Mouse (Mus musculus): ENCODE data around the gene Gys1.
"Not testable (repeated sequence)": the region's sequence is repeated elsewhere in the genome, so short reads cannot be mapped to it uniquely, and the experiment has no call there.

Gys1 gene

GRCm38 (mm10) chr7:45480310-45480709, 45.7 kb downstream of the Gys1 start:
- not testable (repeated sequence) for ATAC-seq (ENCODE audit: low TSS enrichment)

GRCm38 (mm10) chr7:45481374-45481927, 46.8 kb downstream of the Gys1 start, which contains the start of gene Tulp2:
Gene Tulp2 (plus strand): TSS chr7:45481877.
- ATAC-seq (ENCODE audit: low TSS enrichment) = peak; percentile 69; the same call in 1 of the 2 replicates

GRCm38 (mm10) chr7:45482166-45482565, 47.5 kb downstream of the Gys1 start:
- ATAC-seq (ENCODE audit: low TSS enrichment) = no peak

- not testable (repeated sequence) for ATAC-seq (ENCODE audit: low TSS enrichment)
Observed at GRCm38 (mm10) chr7:45484985-45485384, 50.3 kb downstream of the Gys1 start.

- ATAC-seq (ENCODE audit: low TSS enrichment) = no peak
Observed at GRCm38 (mm10) chr7:45486158-45486557, 51.5 kb downstream of the Gys1 start.

- ATAC-seq (ENCODE audit: low TSS enrichment) = no peak; the same call in 1 of the 2 replicates
Observed at GRCm38 (mm10) chr7:45486761-45487415, 52.2 kb downstream of the Gys1 start, which contains the start of gene Gm45808. Gene Gm45808 (minus strand): TSS chr7:45486811.

GRCm38 (mm10) chr7:45487861-45488292, 53.2 kb downstream of the Gys1 start:
- ATAC-seq (ENCODE audit: low TSS enrichment) = no peak

- peak; percentile 36; the same call in 1 of the 2 replicates for ATAC-seq (ENCODE audit: low TSS enrichment)
Observed at GRCm38 (mm10) chr7:45488293-45489204, 53.9 kb downstream of the Gys1 start, which contains the start of gene Dhdh. Gene Dhdh (minus strand): TSS chr7:45488805.

GRCm38 (mm10) chr7:45489578-45489977, 54.9 kb downstream of the Gys1 start:
- ATAC-seq (ENCODE audit: low TSS enrichment) = no peak

- ATAC-seq (ENCODE audit: low TSS enrichment) = peak; percentile 55; the same call in 1 of the 2 replicates
Observed at GRCm38 (mm10) chr7:45490822-45491221, 56.2 kb downstream of the Gys1 start.

GRCm38 (mm10) chr7:45491264-45491663, 56.6 kb downstream of the Gys1 start:
- no peak for ATAC-seq (ENCODE audit: low TSS enrichment)

- ATAC-seq (ENCODE audit: low TSS enrichment) = no peak
Observed at GRCm38 (mm10) chr7:45492225-45492844, 57.7 kb downstream of the Gys1 start.

GRCm38 (mm10) chr7:45492951-45493350, 58.3 kb downstream of the Gys1 start:
- no peak for ATAC-seq (ENCODE audit: low TSS enrichment)

- ATAC-seq (ENCODE audit: low TSS enrichment) = no peak
Observed at GRCm38 (mm10) chr7:45494548-45494947, 59.9 kb downstream of the Gys1 start.

- ATAC-seq (ENCODE audit: low TSS enrichment) = no peak
Observed at GRCm38 (mm10) chr7:45498427-45498826, 63.8 kb downstream of the Gys1 start.
